In genomic region chr9:32542212-32543039, GRCm38 (mm10) we compare ENCODE assay signal across 8 mouse cellular contexts. TPM values are rescaled to one million over a fixed set of nuclear protein-coding genes. Genes with fewer than 3 reads are reported as not detected.
DNase-seq lines count a peak whose midpoint lies in the region; ATAC-seq and TF ChIP-seq lines count a peak whose summit lies in the region.

Gene Fli1 (minus strand): TSS chr9:32542861.

- peaks cover 1% of the 10 kb centered on the region for H3K4me1 ChIP-seq in ES-Bruce4 (ENCODE audit: control insufficient read depth, insufficient read depth, low read length)
- H3K4me1 ChIP-seq in embryonic facial prominence, embryonic 15.5 days, result peaks cover 61% of the 10 kb centered on the region
- H3K4me1 ChIP-seq in liver, embryonic 12.5 days, result peaks cover 58% of the 10 kb centered on the region

- H3K4me2 ChIP-seq in embryonic facial prominence, embryonic 15.5 days (replicated peaks), result peak within 1 kb of the TSS; percentile 90
- H3K4me2 ChIP-seq in liver, embryonic 12.5 days, result peak within 1 kb of the TSS; percentile 87

- no peak for TF ChIP-seq EP300 in ES-Bruce4 (IDR thresholded peaks at IDR 0.05; ENCODE audit: insufficient read depth, low read depth, low read length)

- intact Hi-C loops in heart, postnatal 36 days (cut with DNase I), result no loop called here

- no peak within 1 kb of the TSS for H3K27ac ChIP-seq in ES-Bruce4 (ENCODE audit: insufficient read depth, low read length)
- peak within 1 kb of the TSS; percentile 82 for H3K27ac ChIP-seq in embryonic facial prominence, embryonic 15.5 days (replicated peaks)
- peak within 1 kb of the TSS; percentile 54; the same call in 1 of the 2 replicates for H3K27ac ChIP-seq in liver, embryonic 12.5 days

- H3K36me3 ChIP-seq in ES-Bruce4 (ENCODE audit: control insufficient read depth, insufficient read depth, low read length, poor library complexity, severe bottlenecking), result no peaks in the 10 kb centered on the region
- H3K36me3 ChIP-seq in embryonic facial prominence, embryonic 15.5 days, result no peaks in the 10 kb centered on the region
- H3K36me3 ChIP-seq in liver, embryonic 12.5 days, result no peaks in the 10 kb centered on the region

- peak within 1 kb of the TSS; percentile 41 for H3K4me3 ChIP-seq in ES-Bruce4 (ENCODE audit: low read depth, low read length)
- H3K4me3 ChIP-seq in embryonic facial prominence, embryonic 15.5 days (replicated peaks), result peak within 1 kb of the TSS; percentile 66
- peak within 1 kb of the TSS; percentile 66 for H3K4me3 ChIP-seq in liver, embryonic 12.5 days

- TF ChIP-seq POLR2A in ES-Bruce4 (IDR thresholded peaks at IDR 0.05; ENCODE audit: insufficient read depth, low read length), result no peak

- H3K27me3 ChIP-seq in ES-Bruce4 (ENCODE audit: control insufficient read depth, insufficient read depth, low read length, poor library complexity, severe bottlenecking), result peaks cover 43% of the 10 kb centered on the region
- H3K27me3 ChIP-seq in embryonic facial prominence, embryonic 15.5 days, result peaks cover 58% of the 10 kb centered on the region
- H3K27me3 ChIP-seq in liver, embryonic 12.5 days (replicated peaks), result peaks cover 93% of the 10 kb centered on the region

- DNase-seq in 416B (ENCODE audit: low read depth), result peak; percentile 58
- peak; percentile 49 to 59 for DNase-seq in heart, postnatal 36 days
- DNase-seq in neural tube, embryonic 10.5 days (ENCODE audit: extremely low spot score, low spot score), result peak; percentile 64
- DNase-seq in right cerebral cortex, postnatal 10 days (ENCODE audit: low spot score in 2 of 2), result no peak
- no peak for DNase-seq in frontal cortex, postnatal 36 days (ENCODE audit: low spot score in 2 of 2)

- no peak within 1 kb of the TSS for H3K9ac ChIP-seq in ES-Bruce4 (ENCODE audit: low read depth, poor library complexity, severe bottlenecking)
- H3K9ac ChIP-seq in embryonic facial prominence, embryonic 15.5 days, result peak within 1 kb of the TSS; percentile 45
- H3K9ac ChIP-seq in liver, embryonic 12.5 days, result peak within 1 kb of the TSS; percentile 42

- under 1% methylated on average over 41 of the region's 41 CpGs for WGBS in embryonic facial prominence, embryonic 15.5 days
- under 1% methylated on average over 41 of the region's 41 CpGs for WGBS in liver, embryonic 12.5 days (ENCODE audit: insufficient replicate concordance)

- no peaks in the 10 kb centered on the region for H3K9me3 ChIP-seq in ES-Bruce4 (replicated peaks; ENCODE audit: control insufficient read depth, insufficient read depth, low read length, poor library complexity, severe bottlenecking)
- no peaks in the 10 kb centered on the region for H3K9me3 ChIP-seq in embryonic facial prominence, embryonic 15.5 days (replicated peaks)
- H3K9me3 ChIP-seq in liver, embryonic 12.5 days (replicated peaks), result no peaks in the 10 kb centered on the region

- ATAC-seq in embryonic facial prominence, embryonic 15.5 days (ENCODE audit: insufficient number of reproducible peaks, low FRiP score, low TSS enrichment, low read depth), result no peak
- no peak for ATAC-seq in liver, embryonic 12.5 days

- no peak for TF ChIP-seq CTCF in ES-Bruce4 (IDR thresholded peaks at IDR 0.05; ENCODE audit: low read depth, low read length)

RNA-seq across cellular contexts. Expression of gene Fli1, which starts in this region (rescaled TPM):
- not detected in 2 replicates for polyA plus RNA-seq in ES-Bruce4 (2011; ENCODE audit: insufficient read depth, insufficient read length, low read depth, missing spikeins)
- polyA plus RNA-seq in embryonic facial prominence, embryonic 15.5 days (2015; fragmentation: Nextera tagmentation; extraction: Ambion mirVana), result 18.2 and 18.7 TPM in 2 replicates
- total RNA-seq in heart, postnatal 36 days (2021), result 10 to 100 TPM; 28.2 to 28.8 TPM
- 15.3 and 16.2 TPM in 2 replicates for polyA plus RNA-seq in liver, embryonic 12.5 days (2016; fragmentation: Nextera tagmentation; extraction: Ambion mirVana)

Comparison
In these comparisons a context has a peak if more than half of its experiments do, and no peak if none do; other contexts are left out.
1. RNA of gene Fli1 (polyA plus RNA-seq): 18.2 to 18.7 TPM in embryonic facial prominence, embryonic 15.5 days and 15.3 to 16.2 TPM in liver, embryonic 12.5 days; not detected in ES-Bruce4; every median in the first group is over 10 times any median in the second.
2. DNase-seq: peak in 416B (single experiment), heart, postnatal 36 days (2 of 2) and neural tube, embryonic 10.5 days (single experiment); none in right cerebral cortex, postnatal 10 days (0 of 2) and frontal cortex, postnatal 36 days (0 of 2).
3. Peak in every context shown above with its lines, with median percentiles within 50 percentile points of each other: H3K4me3 ChIP-seq.